Mouse (Mus musculus): ENCODE data around the gene Spryd3.
A peak's percentile ranks its signal among the peaks of the same experiment; 100 is the strongest.

Spryd3 gene

GRCm38 (mm10) chr15:102146882-102147281 lies 10.8 kb upstream of the Spryd3 start:
- peak; percentile 92 for DNase-seq

- no peak for DNase-seq
Observed at GRCm38 (mm10) chr15:102146089-102146488, 10.1 kb upstream of the Spryd3 start.

DNA sequence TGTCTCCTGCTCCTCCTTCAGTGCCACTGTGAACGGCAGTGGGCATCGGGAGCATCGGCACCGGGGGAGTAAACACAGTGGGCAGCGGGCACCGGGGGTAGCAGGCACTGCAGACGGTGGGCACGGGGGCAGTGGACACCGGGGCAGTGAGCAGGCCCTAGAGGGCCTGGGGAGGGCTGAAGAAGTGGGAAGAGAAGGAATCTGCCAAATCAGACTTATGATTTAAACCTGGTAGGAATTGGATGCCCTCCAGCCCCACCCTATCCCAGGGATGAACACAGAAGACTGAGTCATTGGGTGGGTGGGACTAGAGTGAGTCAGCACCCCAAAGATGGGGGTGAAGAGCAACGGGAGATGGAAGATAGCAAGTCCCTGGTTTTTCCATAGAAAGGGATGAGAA lies 9.3 kb upstream of the Spryd3 start:
- peak; percentile 96 for DNase-seq

DNA sequence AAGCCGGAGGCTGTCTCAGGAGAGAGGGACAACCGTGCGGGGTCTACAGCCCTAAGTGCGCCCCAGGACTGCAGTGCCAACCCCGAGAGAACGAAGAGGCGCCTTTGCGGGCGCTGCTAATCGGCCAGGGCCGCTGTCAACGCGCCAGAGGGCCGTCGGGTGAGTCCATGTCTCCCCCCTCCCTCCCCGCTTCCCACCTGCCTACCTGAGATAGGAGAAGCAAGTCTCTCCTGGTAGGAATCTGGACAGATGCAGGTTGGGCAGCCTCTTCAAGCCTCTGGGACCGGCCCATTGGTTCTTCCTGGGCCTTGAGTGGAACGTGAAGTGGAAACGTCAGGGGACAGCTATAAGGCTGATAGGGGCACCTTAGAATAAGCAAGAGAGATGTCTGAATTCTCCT lies 8.7 kb upstream of the Spryd3 start:
- peak; percentile 94 for DNase-seq

- DNase-seq, result peak; percentile 96
Observed at GRCm38 (mm10) chr15:102144274-102144711, 8.3 kb upstream of the Spryd3 start, which contains the start of gene Igfbp6. Igfbp6 (plus strand) TSS chr15:102144362.

GRCm38 (mm10) chr15:102142914-102143912 lies 7.2 kb upstream of the Spryd3 start:
- DNase-seq, result peak; percentile 98

GRCm38 (mm10) chr15:102141120-102141519 lies 5.1 kb upstream of the Spryd3 start:
- no peak for DNase-seq

DNA sequence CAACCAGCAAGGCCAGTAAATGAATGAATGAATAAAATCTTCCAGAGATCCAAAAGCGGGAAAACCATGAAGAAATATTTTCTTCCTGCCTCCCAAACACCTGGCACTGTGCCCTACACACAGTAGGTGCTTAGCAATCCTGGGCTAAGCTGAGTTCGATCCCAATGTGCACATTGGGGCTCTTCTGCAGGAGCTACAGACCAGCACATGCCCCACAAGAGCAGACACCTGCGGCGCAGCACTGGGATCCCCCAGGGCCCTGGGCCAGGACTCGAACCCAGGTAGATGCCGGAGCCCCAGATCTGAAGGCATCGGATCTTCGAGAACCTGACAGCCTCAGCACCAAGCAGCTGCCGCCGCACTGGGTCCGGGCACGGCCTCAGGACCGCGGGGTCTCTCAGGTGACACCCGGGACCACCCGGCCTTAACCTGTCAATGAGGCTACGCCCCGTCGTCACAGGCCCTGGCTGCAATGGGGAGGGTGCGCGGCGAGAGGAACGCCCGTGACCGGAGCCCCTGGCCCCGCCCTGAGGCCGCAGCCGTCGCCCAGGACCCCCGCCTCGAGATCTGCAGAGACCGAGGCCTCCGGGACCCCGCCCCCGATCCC lies 409 bp downstream of the Spryd3 start:
- DNase-seq, result no peak

DNA sequence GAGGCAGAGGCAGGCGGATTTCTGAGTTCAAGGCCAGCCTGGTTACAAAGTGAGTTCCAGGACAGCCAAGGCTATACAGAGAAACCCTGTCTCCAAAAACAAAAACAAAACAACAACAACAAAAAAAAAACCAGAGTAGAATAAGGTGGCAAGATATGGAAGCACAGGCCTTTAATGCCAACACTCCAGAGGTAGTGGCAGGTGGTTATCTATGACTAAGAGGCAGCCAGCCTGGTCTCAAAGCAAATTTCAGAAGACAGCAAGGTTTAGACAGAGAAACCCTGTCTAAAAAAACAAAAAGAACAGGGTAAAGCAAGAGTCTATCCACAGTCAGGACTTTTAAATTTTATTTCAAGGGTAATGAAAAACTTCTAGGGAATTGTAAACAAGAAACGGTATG lies 1.3 kb downstream of the Spryd3 start:
- no peak for DNase-seq

- peak; percentile 85 for DNase-seq
Observed at GRCm38 (mm10) chr15:102133314-102133713, 2.7 kb downstream of the Spryd3 start.

- peak; percentile 98 for DNase-seq
Observed at GRCm38 (mm10) chr15:102126303-102126702, 9.7 kb downstream of the Spryd3 start.

DNA sequence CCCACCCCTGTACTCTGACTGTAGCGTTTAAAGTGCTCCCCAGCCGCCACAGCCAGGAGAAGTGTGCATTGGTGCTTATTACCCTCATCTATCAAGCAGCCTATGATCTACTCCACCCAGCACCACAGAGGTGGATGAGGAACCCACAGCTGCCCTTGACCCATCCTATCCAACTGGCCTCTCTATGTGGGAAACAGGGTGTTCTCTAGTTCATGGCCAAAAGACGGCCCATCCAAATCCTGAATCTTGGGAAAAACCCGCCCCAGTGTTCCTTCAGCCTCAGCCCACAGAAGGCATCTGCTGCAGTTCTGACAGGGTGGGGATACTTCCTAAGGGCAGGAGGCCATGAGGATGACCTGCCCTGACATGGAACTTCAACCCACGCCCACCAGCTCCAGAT lies 15.5 kb downstream of the Spryd3 start:
- peak; percentile 98 for DNase-seq

DNA sequence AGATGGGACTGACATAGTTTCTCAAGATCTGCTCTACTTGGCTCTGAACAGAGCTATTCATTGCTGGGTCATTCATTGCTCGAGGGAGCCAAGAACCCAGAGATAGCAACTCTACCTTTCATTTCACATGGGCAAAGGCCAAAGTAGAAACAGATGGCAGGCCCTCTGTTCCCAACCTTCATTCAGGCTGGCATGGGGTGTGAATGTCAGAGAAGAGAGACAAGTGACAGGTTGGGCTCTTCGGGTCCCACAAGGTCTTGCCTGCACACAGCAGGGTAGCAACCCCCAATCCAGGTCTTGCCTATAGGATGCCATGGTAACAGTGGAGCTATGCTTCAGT lies 16.2 kb downstream of the Spryd3 start:
- DNase-seq, result peak; percentile 95

GRCm38 (mm10) chr15:102119121-102119830 lies 16.8 kb downstream of the Spryd3 start:
- peak; percentile 91 for DNase-seq

DNA sequence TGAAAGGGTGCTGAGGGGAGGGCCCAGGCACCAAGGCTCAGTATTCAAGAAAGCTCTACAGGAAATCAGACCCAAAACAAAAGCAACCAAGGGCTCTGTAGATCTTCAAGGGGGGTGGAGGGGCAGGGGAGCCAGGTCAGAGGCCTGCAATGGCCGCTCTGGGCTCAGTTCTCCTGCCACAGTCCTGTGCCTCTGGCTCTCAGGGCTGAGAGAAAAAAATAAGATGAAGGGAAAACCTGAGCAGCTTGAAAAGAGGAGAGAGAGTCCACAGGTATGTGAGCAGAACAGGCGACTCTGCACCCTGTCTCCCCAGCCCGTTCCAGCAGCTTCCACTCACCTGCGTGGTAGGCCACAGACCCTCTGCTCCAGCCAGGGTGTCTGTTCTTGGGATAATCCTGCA lies 17.4 kb downstream of the Spryd3 start:
- DNase-seq, result peak; percentile 92

DNA sequence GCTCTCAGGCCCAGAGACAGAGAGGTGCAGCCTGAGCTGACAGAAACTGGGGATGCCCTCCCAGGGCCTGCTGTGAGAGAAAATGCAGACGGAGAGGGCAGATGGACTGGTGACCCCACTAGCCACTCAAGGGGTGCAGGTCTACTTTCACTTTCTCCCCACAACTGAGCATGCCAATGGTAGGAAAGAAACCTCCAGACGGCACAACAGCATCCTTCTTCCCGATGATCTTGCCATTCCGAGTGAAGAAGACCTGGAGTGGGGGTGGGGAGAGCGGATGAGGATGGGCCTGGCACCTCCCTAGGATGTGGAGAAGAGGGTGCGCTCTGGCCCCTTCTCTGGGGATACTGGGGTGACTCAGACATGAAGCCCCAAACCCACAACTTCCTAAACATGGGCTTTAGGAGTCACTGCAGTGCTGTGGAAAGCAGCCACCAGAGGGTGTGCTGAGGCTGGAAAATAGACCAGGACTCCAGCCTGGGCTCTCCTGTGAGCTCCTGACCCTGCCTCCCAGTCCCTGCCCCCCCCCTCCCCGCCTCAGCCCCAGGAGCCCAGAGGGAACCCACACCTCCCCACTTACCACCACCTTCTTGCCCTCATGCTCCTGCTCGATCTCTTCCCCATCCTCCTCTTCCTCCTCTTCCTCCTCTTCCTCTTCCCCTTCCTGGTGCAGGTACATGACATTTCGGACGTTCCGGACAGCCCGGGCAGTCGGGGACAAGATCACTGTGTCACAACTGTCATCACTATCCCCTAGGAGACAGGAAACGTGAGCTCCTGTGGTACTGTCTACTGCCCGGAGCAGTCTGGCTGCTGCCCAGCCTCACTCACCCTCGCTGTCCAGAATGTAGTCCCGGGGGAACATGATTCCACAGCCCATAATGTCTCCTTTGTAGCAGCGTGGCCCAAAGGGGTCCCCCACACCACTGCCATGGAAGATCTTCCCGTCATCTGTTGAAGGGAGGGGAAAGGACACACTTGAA lies 18.3 kb downstream of the Spryd3 start:
- peak; percentile 96 for DNase-seq

- peak; percentile 95 for DNase-seq
Observed at GRCm38 (mm10) chr15:102116753-102117415, 19.1 kb downstream of the Spryd3 start.

DNA sequence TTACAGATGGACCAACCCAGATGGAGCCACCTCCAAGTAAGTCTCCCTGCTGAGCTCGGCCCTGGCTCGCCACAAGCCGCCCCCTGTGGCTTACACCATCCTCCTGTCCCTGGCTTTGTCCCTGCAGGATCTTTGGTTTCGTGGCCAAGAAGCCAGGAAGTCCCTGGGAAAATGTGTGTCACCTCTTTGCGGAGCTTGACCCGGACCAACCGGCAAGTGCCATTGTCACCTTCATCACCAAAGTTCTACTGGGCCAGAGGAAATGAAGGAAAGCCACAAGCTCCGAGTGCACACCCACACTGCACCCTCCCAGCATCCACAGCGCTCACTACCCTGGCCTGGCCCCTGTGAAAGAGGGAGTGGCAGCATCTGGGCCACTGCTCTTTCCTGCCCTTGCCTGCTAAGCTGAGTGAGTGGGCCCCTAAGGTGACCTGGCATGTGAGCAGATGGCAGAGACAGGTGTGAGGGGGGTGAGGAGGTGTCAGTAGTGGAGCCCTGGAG lies 20.3 kb downstream of the Spryd3 start:
- DNase-seq, result peak; percentile 95

DNA sequence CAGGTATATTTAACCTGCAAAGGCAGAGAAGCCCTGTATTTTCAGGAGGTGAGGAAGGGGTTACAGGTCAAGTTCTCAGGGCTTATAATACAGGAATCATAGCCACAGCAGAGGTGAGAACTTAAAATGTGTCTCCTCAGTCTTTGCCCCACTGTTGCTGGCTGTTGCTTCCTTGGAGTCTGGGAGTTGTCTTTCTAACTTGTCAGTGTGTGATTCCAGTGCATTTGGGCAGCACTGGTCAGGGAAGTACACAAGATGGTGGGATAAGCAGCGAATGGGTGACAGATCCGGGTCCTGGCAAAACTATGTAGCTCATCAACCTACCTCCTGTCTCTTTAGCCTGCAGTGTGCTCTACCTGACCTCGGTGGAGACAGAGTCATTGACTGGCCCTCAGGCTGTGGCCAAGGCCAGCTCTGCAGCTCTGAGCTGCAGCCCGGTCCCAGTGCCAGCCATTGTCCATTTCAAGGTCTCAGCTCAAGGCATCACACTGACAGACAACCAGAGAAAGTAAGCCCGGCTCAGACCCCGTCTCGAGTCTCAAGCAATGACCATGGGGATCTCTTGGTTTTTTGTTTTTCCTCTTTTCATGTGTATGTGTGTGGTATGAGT lies 21.3 kb downstream of the Spryd3 start:
- peak; percentile 91 for DNase-seq

- peak; percentile 90 for DNase-seq
Observed at GRCm38 (mm10) chr15:102113674-102114073, 22.4 kb downstream of the Spryd3 start.

DNA sequence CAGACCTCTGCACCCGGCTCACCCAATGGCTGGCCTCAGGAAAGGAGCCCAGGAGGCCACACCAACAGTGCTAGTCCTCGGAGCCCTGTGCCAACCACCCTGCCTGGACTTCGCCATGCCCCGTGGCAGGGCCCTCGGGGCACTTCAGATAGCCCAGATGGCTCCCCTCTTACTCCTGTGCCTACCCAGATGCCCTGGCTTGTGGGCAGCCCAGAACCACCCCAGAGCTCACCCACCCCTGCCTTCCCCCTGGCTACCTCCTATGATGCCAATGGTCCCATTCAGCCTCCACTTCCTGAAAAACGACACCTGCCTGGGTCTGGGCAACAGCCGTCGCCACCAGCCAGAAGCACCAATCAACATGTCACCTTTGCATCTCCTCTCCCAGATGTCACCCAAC lies 23.2 kb downstream of the Spryd3 start:
- DNase-seq, result peak; percentile 92

Measured in heart, adult 11 months (tissue).